8 mouse cellular contexts compared by ENCODE assay signal in the genomic region with DNA sequence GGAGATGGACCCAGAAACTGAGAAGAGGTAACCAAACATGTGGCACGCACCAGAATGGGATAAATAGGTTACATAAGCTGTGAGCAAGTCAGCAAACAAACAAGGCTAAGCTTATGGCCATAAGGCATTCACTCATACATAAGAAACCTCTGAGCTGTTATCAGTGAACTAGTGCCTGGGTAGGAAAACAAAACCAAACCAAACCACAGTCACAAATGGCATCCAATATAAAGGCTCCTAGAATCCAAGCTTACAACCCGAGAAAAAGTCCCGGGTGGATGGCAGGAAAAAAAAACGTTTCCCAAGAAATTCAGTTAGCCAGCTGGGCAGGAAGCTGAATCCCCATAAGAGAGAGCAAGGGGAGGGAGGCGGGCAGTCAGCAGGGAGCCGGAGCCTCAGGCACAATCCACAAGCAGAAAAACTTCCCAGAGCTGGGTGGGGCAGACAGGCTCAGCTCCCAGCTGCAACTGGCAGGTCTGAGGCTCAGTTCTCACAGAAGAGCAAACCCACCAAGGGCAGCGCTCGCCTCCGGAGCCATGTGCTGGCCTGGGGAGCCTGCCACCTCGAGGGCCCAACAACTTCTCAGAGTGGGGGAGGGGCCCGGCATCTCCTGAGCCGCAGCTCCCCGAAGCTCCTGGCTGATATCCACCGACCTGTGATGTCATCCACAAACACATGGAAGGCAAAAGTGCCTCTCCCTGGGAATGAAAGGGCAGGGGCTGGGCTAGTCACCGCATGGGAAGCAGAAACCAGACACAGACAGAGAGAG. TPM values are rescaled to one million over a fixed set of nuclear protein-coding genes. Genes with fewer than 3 reads are reported as not detected.
A peak's percentile ranks its signal among the peaks of the same experiment; 100 is the strongest.
DNase-seq lines count a peak whose midpoint lies in the region; ATAC-seq lines count a peak whose summit lies in the region.

No protein-coding gene starts in this region.

- intact Hi-C loops in left cerebral cortex, postnatal 4 days (cut with DNase I), result no loop called here

- ATAC-seq in hindbrain, embryonic 12.5 days (ENCODE audit: low FRiP score), result no peak
- ATAC-seq in midbrain, embryonic 11.5 days (ENCODE audit: low FRiP score), result no peak
- ATAC-seq in stomach, embryonic 16.5 days (ENCODE audit: insufficient read depth, low FRiP score), result peak; percentile 86

- H3K36me3 ChIP-seq in hindbrain, embryonic 12.5 days, result peaks cover 8% of the 10 kb centered on the region
- no peaks in the 10 kb centered on the region for H3K36me3 ChIP-seq in midbrain, embryonic 11.5 days (ENCODE audit: control insufficient read depth, insufficient read depth, low read length)
- no peaks in the 10 kb centered on the region for H3K36me3 ChIP-seq in stomach, embryonic 16.5 days (ENCODE audit: control insufficient read depth, insufficient read depth, low read length)

- H3K9me3 ChIP-seq in hindbrain, embryonic 12.5 days (replicated peaks), result no peaks in the 10 kb centered on the region
- no peaks in the 10 kb centered on the region for H3K9me3 ChIP-seq in midbrain, embryonic 11.5 days (ENCODE audit: control insufficient read depth, low read length)
- no peaks in the 10 kb centered on the region for H3K9me3 ChIP-seq in stomach, embryonic 16.5 days (replicated peaks; ENCODE audit: control insufficient read depth, low read length)

- H3K4me3 ChIP-seq in hindbrain, embryonic 12.5 days, result no peak overlapping the region
- no peak overlapping the region for H3K4me3 ChIP-seq in midbrain, embryonic 11.5 days (ENCODE audit: low read depth, low read length)
- H3K4me3 ChIP-seq in stomach, embryonic 16.5 days (replicated peaks; ENCODE audit: low read length), result peak overlapping the region; percentile 45

- H3K27me3 ChIP-seq in hindbrain, embryonic 12.5 days, result no peaks in the 10 kb centered on the region
- no peaks in the 10 kb centered on the region for H3K27me3 ChIP-seq in midbrain, embryonic 11.5 days (ENCODE audit: control insufficient read depth, insufficient read depth, low read length)
- no peaks in the 10 kb centered on the region for H3K27me3 ChIP-seq in stomach, embryonic 16.5 days (ENCODE audit: control insufficient read depth, insufficient read depth, low read length)

- peak; percentile 89 for DNase-seq in NIH3T3 (ENCODE audit: low read depth)
- DNase-seq in cerebellum, adult 8-10 months, result peak; percentile 72
- DNase-seq in frontal cortex, postnatal 36 days (ENCODE audit: low spot score in 2 of 2), result peak; percentile 42 to 46
- DNase-seq in left cerebral cortex, postnatal 4 days, result peak; percentile 74
- DNase-seq in midbrain, embryonic 11.5 days (ENCODE audit: low spot score, missing footprints), result peak; percentile 92
- DNase-seq in spleen, adult 12 weeks (ENCODE audit: low spot score), result no peak

- 6% methylated on average over 15 of the region's 15 CpGs for WGBS in hindbrain, embryonic 12.5 days
- WGBS in midbrain, embryonic 11.5 days, result 6% methylated on average over 15 of the region's 15 CpGs
- 3% methylated on average over 15 of the region's 15 CpGs for WGBS in stomach, embryonic 16.5 days

- peaks cover 9% of the 10 kb centered on the region for H3K4me1 ChIP-seq in hindbrain, embryonic 12.5 days
- H3K4me1 ChIP-seq in midbrain, embryonic 11.5 days (ENCODE audit: control insufficient read depth, insufficient read depth, low read length), result peaks cover 6% of the 10 kb centered on the region
- peaks cover 10% of the 10 kb centered on the region for H3K4me1 ChIP-seq in stomach, embryonic 16.5 days (ENCODE audit: control insufficient read depth, insufficient read depth, low read length)

- H3K9ac ChIP-seq in hindbrain, embryonic 12.5 days, result peak overlapping the region; percentile 41; the same call in 1 of the 2 replicates
- H3K9ac ChIP-seq in midbrain, embryonic 11.5 days (ENCODE audit: low read length), result peak overlapping the region; percentile 34
- H3K9ac ChIP-seq in stomach, embryonic 16.5 days (ENCODE audit: low read length), result peak overlapping the region; percentile 74

- peak overlapping the region; percentile 42 for H3K4me2 ChIP-seq in hindbrain, embryonic 12.5 days (replicated peaks)
- peak overlapping the region; percentile 38 for H3K4me2 ChIP-seq in midbrain, embryonic 11.5 days
- H3K4me2 ChIP-seq in stomach, embryonic 16.5 days (ENCODE audit: low read depth, low read length), result peak overlapping the region; percentile 68

- H3K27ac ChIP-seq in hindbrain, embryonic 12.5 days, result peak overlapping the region; percentile 67
- H3K27ac ChIP-seq in midbrain, embryonic 11.5 days (ENCODE audit: low read depth, low read length), result peak overlapping the region; percentile 22; the same call in 1 of the 2 replicates
- H3K27ac ChIP-seq in stomach, embryonic 16.5 days (ENCODE audit: low read length), result peak overlapping the region; percentile 95

RNA-seq across cellular contexts. Expression of a gene that starts 17.3 kb away (rescaled TPM):
- polyA plus RNA-seq in hindbrain, embryonic 12.5 days (2016; fragmentation: Nextera tagmentation; extraction: Ambion mirVana), result 87.4 and 103 TPM in 2 replicates
- 10 to 100 TPM; 87.2 to 94.3 TPM for total RNA-seq in left cerebral cortex, postnatal 4 days (2021)
- 44.3 and 52.2 TPM in 2 replicates for polyA plus RNA-seq in midbrain, embryonic 11.5 days (2014; fragmentation: Nextera tagmentation; extraction: Ambion mirVana)
- 26.2 and 33.1 TPM in 2 replicates for polyA plus RNA-seq in stomach, embryonic 16.5 days (2015; fragmentation: Nextera tagmentation; extraction: Ambion mirVana)

RNA-seq across cellular contexts. Expression of a gene that starts 21.1 kb away (rescaled TPM):
- 10.2 and 12.4 TPM in 2 replicates for polyA plus RNA-seq in hindbrain, embryonic 12.5 days (2016; fragmentation: Nextera tagmentation; extraction: Ambion mirVana)
- 1 to 10 TPM; 5.3 to 6.5 TPM for total RNA-seq in left cerebral cortex, postnatal 4 days (2021)
- 4.0 and 4.6 TPM in 2 replicates for polyA plus RNA-seq in midbrain, embryonic 11.5 days (2014; fragmentation: Nextera tagmentation; extraction: Ambion mirVana)
- 8.1 and 10.3 TPM in 2 replicates for polyA plus RNA-seq in stomach, embryonic 16.5 days (2015; fragmentation: Nextera tagmentation; extraction: Ambion mirVana)

RNA-seq across cellular contexts. Expression of a gene that starts 40.6 kb away (rescaled TPM):
- 0.21 TPM in 1 of 2 replicates, not detected in the other for polyA plus RNA-seq in hindbrain, embryonic 12.5 days (2016; fragmentation: Nextera tagmentation; extraction: Ambion mirVana)
- not detected for total RNA-seq in left cerebral cortex, postnatal 4 days (2021)
- 0.12 TPM in 1 of 2 replicates, not detected in the other for polyA plus RNA-seq in midbrain, embryonic 11.5 days (2014; fragmentation: Nextera tagmentation; extraction: Ambion mirVana)
- polyA plus RNA-seq in stomach, embryonic 16.5 days (2015; fragmentation: Nextera tagmentation; extraction: Ambion mirVana), result 0.21 and 0.22 TPM in 2 replicates

RNA-seq across cellular contexts. Expression of a gene that starts 52.9 kb away (rescaled TPM):
- polyA plus RNA-seq in hindbrain, embryonic 12.5 days (2016; fragmentation: Nextera tagmentation; extraction: Ambion mirVana), result 10.7 and 11.4 TPM in 2 replicates
- 100 to 1,000 TPM; 143 to 148 TPM for total RNA-seq in left cerebral cortex, postnatal 4 days (2021)
- 8.3 and 9.3 TPM in 2 replicates for polyA plus RNA-seq in midbrain, embryonic 11.5 days (2014; fragmentation: Nextera tagmentation; extraction: Ambion mirVana)
- polyA plus RNA-seq in stomach, embryonic 16.5 days (2015; fragmentation: Nextera tagmentation; extraction: Ambion mirVana), result 2.8 and 3.2 TPM in 2 replicates

Comparison
In these comparisons a context has a peak if more than half of its experiments do, and no peak if none do; other contexts are left out.
1. H3K27ac ChIP-seq: peak in every context shown above with its lines; median percentile 95 in stomach, embryonic 16.5 days; 67 in hindbrain, embryonic 12.5 days; 22 in midbrain, embryonic 11.5 days.